Mouse (Mus musculus) layer of hippocampus, postnatal 25 days (tissue): ENCODE data around the gene Plscr1. TPM values are rescaled to one million over a fixed set of nuclear protein-coding genes. Genes with fewer than 3 reads are reported as not detected.
A peak's percentile ranks its signal among the peaks of the same experiment; 100 is the strongest.

Experiments
- DNase-seq, 2 experiments: peaks; one replicate each; pipeline ENCODE4 v3.0.0; 2022; ENCODE audit warnings: mixed read lengths in 2 of 2, low spot score in 1 of 2; ENCODE audit errors: extremely low spot score in 1 of 2
- total RNA-seq, 2 experiments: library from RNA; stranded (reverse); gene quantifications; 2 replicates each; pipeline ENCODE4 v1.2.3; 2021

Gene Plscr1
- 1 to 10 TPM; 1.4 to 1.5 TPM for total RNA-seq

- no peak for DNase-seq
Observed at GRCm38 (mm10) chr9:92249447-92249852, at the start of gene Plscr1. TSS of gene Plscr1 (plus strand) at chr9:92249750.

DNA sequence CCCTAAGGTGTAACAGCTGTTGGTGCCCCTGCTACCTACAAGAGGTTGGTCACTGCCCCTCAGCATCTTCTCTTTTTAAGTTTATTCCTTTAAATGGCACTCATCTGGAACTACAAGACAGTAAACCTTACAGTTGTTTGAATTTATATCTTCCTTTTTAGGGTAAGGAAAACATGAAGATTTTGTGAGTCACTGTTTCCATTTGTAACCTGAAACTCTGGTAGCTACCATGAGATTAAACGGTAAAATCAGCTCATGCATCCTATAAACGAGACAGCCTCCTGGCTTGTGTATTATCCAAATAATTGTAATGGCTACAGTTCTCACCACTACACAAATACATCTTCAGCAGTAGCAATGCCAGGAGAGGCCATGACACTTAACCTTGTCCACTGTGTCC lies 45.2 kb upstream of the Plscr1 start:
- no peak for DNase-seq

- peak in 1 of 2 experiments; percentile 74 for DNase-seq
Observed at GRCm38 (mm10) chr9:92207307-92207706, 42.2 kb upstream of the Plscr1 start.

GRCm38 (mm10) chr9:92207757-92208156 lies 41.8 kb upstream of the Plscr1 start:
- no peak for DNase-seq

GRCm38 (mm10) chr9:92209850-92210249 lies 39.7 kb upstream of the Plscr1 start:
- no peak for DNase-seq

DNA sequence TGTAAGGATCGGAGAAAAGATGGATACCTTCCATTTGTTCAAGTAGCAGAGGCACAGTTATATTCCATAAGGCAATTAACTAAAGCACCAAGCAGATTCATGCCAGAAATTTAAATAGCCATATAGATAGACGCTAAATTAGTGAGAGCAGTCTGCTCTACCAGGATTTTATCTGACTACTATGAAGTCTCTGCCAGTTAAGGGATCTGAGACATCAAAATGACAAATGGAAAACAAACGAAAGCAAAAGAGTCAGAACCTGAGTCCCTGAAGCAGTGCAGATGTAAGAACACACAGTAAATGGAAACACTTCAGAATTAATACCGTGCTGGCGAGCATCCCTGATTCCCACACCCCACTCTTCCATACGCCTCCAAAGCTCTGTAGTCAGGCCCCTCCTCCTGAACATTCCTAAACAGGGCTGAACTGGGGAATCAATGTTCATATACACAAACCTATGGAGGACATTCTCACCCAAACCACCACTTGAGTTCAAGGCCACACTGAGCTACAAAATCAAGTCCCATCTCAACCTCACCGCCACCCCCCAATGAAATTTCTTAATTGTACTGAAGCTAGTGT lies 39.1 kb upstream of the Plscr1 start:
- DNase-seq, result no peak

- no peak for DNase-seq
Observed at GRCm38 (mm10) chr9:92211048-92211447, 38.5 kb upstream of the Plscr1 start.

DNA sequence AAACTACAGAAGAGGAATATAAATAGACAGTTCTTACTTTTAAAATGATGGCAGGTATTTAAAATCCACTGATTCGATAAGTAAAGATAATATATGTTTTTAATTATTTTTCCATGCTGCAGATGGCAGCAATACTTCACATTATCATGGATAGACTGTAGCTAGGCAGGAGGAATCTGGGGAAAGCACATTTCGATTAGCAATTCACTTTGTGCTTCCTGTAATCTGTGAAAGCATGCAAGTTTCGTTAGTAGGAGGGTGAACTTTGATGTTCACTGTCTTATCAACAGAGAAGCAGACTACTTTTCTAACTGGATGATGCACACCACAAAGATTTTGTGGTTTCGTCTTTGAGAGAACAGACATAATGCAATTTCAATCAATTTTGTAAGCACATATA lies 32.1 kb upstream of the Plscr1 start:
- no peak for DNase-seq

GRCm38 (mm10) chr9:92217896-92218295 lies 31.7 kb upstream of the Plscr1 start:
- DNase-seq, result no peak

GRCm38 (mm10) chr9:92220151-92220550 lies 29.4 kb upstream of the Plscr1 start:
- DNase-seq, result no peak

GRCm38 (mm10) chr9:92221480-92221879 lies 28.1 kb upstream of the Plscr1 start:
- no peak for DNase-seq

DNA sequence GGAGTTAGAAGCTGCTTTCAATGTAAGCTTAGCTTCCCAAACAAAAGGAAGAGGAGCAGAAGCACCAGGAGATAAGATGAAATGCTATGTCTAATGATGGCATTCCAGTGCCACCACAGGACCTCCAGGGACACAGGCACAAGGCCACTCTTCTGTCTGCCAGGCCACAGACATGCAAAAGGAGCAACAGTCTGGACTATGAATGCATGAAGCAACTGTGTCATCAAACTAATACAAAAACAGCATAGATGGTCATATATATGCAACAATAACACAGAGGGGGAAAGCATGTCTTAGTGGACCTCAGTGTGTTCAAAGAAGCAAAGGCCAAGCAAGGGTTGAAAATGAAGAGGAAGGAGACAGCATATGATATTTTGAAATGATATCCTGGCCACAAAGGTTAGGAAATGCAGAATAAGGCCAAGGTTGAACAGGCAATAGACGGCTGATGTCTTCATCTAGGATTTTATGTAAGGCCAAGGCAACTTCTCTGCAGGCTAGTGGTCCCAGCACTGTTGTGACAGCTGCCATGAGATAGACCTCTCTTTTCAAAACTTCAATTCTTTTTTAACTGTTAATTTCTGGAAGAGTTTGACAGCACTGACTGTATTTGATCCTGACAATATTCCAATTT lies 24.8 kb upstream of the Plscr1 start:
- DNase-seq, result no peak

DNA sequence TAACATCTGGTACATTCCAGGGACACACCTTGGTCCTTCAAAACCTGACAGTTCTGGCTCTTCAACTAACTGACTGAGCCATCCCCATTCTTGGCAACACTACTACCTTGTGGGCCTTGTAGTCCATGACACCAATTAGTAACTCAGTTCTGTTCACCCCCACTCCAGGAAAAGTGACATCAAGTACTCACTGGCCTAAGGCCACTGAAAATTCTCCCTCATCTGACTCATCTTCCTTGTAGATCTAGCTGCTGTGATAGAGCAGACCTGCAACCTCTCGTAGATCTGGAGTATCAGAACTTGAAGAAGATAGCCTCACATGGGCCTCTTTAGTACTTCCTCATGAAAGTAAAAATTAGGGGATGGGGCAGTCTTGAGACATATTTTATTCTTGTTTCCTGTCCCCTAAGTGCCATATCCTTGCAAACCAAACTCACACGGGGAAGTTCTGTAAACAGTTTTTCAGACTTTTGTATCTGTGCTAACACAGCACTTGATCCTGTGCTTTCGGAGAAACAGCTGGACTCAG lies 23.4 kb upstream of the Plscr1 start:
- DNase-seq, result no peak

GRCm38 (mm10) chr9:92226795-92227194 lies 22.8 kb upstream of the Plscr1 start:
- no peak for DNase-seq

- no peak for DNase-seq
Observed at GRCm38 (mm10) chr9:92228867-92229832, 20.4 kb upstream of the Plscr1 start.

- DNase-seq, result no peak
Observed at GRCm38 (mm10) chr9:92229833-92230205, 19.7 kb upstream of the Plscr1 start.

GRCm38 (mm10) chr9:92234901-92235458 lies 14.6 kb upstream of the Plscr1 start:
- no peak for DNase-seq

GRCm38 (mm10) chr9:92248773-92249446 lies 640 bp upstream of the Plscr1 start:
- DNase-seq, result no peak

GRCm38 (mm10) chr9:92249987-92250772 lies 630 bp downstream of the Plscr1 start:
- peak; percentile 9 to 22 for DNase-seq
